Mouse (Mus musculus): ENCODE measurements around the gene Ush2a. TPM values are rescaled to one million over a fixed set of nuclear protein-coding genes. Genes with fewer than 3 reads are reported as not detected.

Gene Ush2a
- total RNA-seq, 4 experiments from 2014 or later: 0.11 to 0.39 (median 0.23) TPM

DNA sequence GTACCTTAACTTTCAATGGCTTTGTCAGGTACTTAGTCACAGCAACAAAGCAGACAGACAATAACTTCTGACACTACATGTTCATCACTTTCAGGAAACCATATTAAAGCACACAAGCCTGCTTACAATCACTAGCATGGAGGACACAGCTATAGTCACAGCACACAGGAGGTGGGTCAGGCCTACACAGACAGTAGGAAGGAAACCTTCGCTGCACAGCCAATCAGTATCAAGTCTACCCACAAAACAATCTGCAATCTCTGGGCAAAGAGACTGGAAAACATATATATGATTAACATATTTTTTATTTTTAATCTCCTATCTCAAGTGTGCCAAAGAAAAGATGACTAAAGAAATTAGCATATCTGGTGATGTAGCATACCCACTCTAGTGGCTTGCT lies 743.0 kb downstream of the Ush2a start:
- DNase-seq (ENCODE audit: low spot score in 2 of 2): no peak

DNA sequence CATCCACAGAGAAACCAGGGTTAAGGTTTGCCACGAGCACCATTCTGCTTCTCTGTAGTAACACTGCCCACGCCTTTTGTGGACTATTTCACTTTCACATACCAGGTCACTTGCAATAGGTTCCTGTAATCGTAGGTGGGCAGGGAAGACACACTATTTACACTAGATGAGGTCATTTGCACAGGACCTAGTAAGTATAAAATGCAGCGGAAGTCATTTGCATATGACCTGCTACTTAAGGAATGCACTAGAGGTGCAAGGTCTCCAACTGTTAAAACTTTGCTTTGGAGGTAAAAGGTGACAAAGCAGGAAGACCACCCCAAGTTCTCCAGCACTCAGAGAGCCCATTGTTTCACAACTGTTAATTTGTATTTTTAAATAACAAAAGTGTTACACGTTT lies 744.4 kb downstream of the Ush2a start:
- DNase-seq (ENCODE audit: low spot score in 2 of 2): no peak

DNA sequence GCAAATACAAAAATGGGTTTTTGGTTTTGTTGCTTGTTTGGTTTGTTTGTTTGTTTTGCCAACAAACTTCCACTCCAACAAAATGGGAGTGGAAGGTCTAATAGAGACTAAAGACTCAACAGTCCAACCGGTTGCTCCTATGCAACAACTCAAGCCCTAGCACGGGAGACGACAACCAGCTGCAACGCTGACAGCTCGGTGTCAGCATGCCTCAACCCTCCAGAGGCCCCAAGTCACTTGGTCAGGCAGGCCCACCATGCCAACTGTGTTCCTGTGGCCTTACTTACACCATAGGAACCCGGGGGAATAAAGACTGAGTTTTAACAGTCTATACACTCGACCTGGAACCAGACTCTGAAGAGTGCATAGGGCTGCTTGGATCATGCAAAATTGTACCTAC lies 745.0 kb downstream of the Ush2a start:
- DNase-seq (ENCODE audit: low spot score in 2 of 2): no peak

DNA sequence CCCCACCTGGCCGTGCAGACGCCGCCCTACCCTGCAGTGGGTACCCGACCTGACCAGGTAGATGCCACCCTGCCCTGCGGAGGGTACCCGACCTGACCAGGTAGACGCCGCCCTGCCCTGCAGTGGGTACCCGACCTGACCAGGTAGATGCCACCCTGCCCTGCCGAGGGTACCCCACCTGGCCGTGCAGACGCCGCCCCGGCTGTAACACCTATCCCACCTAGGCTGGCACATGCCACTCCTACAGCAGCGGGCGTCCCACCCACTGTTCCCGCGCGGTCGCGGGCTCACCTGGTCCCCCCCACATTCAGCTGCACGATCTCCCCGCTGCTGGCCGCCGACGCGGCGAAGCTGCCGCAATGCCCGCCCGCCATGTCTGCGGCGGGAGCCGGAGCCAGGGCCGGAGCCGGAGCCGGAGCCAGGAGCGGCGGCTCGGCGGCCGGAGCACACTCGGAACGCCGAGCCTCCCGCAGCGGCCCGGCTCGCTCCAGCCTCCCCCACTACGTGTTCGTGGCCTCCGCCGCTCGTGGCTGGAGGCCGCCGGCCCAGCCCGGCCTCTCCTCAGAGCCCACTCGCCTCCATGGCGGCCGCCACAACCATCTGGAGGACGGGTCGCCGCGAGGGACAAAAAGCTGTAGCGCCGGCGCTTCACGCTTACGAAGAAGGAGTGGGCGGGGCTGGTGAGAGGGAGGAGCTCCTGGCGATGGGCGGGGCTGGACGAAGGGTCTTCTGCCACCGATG lies 745.6 kb downstream of the Ush2a start, which contains the start of gene Kctd3:
Gene Kctd3 (minus strand): TSS at position 603 of the 741 bp plus-strand sequence.
- peak; percentile 92 to 95 for DNase-seq (ENCODE audit: low spot score in 2 of 2)

DNA sequence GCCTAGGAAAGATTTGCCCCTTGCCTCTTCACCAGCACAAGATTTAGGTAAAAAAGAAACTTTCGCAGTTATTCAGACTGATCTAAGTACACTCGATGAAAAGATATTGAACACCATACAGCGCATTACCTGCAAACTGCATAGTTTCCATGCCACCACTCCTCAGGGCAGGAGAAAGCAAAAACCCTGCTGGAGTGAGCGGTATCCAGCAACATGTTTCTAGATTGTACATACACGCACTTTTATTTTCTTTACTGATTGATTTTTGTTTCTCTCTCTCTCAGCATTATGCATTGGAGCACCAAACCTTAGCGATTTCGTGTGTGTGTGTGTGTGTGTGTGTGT lies 746.1 kb downstream of the Ush2a start:
- no peak for DNase-seq (ENCODE audit: low spot score in 2 of 2)

DNA sequence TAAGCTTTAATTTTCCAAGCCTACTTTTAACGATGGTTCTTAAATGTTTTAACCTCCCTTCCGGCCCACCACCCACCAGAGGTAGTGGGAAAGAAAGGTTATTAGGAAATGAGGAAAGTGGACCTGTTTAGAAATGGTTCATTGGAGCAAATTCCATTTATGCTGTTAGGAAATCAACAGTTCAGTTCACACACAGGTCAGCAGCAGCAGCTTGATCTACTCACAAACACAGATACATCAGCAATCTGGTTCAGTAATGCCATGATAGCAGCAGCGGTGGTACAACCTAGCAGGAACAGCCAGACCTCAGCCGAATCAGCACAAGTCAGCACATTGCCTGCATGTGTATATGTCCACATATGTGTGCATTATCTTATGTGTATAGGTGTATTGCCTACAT lies 748.8 kb downstream of the Ush2a start:
- no peak for DNase-seq (ENCODE audit: low spot score in 2 of 2)

DNA sequence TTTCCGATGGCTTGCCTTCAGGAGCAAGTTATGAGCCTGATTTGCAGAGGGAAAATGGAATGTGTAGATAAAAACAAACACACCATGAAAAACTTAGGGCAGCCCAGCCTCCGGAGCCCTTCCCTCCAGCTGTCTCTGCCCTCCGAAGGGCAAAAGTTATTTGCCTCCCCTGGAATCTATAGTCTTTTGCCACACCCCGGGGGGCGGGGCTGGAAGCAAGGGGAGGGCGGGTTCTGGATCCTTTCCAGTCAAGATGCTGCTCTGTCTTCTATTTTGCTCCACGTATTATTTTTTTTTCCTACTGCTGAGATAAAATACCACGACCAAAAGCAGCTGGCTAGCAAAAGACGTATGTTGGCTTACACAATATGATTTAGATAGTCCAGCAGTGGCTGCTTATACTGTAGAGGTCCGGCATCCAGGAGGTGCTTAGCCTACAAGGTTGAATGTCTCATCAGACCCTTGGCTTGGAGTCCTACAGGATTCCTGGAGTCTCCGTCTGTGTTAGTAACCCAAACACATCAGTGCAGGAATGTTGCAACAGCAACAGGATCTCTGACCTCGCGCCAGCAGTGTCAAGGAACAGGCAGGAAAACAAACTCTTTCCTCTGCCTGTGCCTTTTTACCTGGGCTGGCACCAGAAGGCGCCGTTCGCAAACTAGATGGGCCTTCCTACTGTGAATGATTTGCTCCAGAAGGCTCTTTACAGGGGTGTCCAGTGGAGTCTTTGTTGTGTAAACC lies 751.2 kb downstream of the Ush2a start:
- DNase-seq (ENCODE audit: low spot score in 2 of 2): no peak

DNA sequence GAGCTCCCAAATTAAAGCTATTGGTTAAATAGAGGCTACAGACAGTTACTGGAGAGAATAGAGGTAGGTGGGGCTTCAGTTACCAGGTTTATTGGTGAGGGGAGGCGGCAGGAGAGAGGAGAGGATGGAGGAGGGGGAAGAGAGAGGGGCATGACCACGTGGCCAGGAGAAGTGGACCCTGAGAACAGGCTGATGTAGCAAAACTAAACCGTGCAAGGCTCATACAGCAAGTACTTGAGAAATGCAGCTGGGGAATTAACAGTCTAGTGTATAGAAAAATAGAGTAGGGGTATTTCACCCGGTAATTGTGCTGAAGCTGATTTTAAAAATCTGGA lies 751.7 kb downstream of the Ush2a start:
- DNase-seq (ENCODE audit: low spot score in 2 of 2): no peak
